Mouse (Mus musculus) retina, postnatal 7 days (tissue): ENCODE results near the gene Dlgap4.

Source experiments
- DNase-seq: peaks from one replicate; pipeline ENCODE4 v3.0.0-alpha.2; 2012; ENCODE audit warnings: low read depth, low spot score

Dlgap4 gene

GRCm38 (mm10) chr2:156613541-156614257, at the start of gene Dlgap4:
TSS of gene Dlgap4 (plus strand) at chr2:156613705.
- peak; percentile 46 for DNase-seq

GRCm38 (mm10) chr2:156566512-156566911, 47.0 kb upstream of the Dlgap4 start:
- no peak for DNase-seq

GRCm38 (mm10) chr2:156568647-156569046, 44.9 kb upstream of the Dlgap4 start:
- DNase-seq, result no peak

GRCm38 (mm10) chr2:156569261-156569660, 44.2 kb upstream of the Dlgap4 start:
- DNase-seq, result no peak

- no peak for DNase-seq
Observed at GRCm38 (mm10) chr2:156571521-156571920, 42.0 kb upstream of the Dlgap4 start.

- DNase-seq, result no peak
Observed at GRCm38 (mm10) chr2:156576850-156577587, 36.5 kb upstream of the Dlgap4 start.

- DNase-seq, result no peak
Observed at GRCm38 (mm10) chr2:156580507-156580906, 33.0 kb upstream of the Dlgap4 start.

- no peak for DNase-seq
Observed at GRCm38 (mm10) chr2:156581244-156581643, 32.3 kb upstream of the Dlgap4 start.

GRCm38 (mm10) chr2:156582887-156583286, 30.6 kb upstream of the Dlgap4 start:
- no peak for DNase-seq

- no peak for DNase-seq
Observed at GRCm38 (mm10) chr2:156584154-156584796, 29.2 kb upstream of the Dlgap4 start.

GRCm38 (mm10) chr2:156584797-156585471, 28.6 kb upstream of the Dlgap4 start:
- no peak for DNase-seq

- no peak for DNase-seq
Observed at GRCm38 (mm10) chr2:156589481-156589880, 24.0 kb upstream of the Dlgap4 start.

- no peak for DNase-seq
Observed at GRCm38 (mm10) chr2:156594987-156595490, 18.5 kb upstream of the Dlgap4 start.

- DNase-seq, result no peak
Observed at GRCm38 (mm10) chr2:156602581-156602980, 10.9 kb upstream of the Dlgap4 start.

GRCm38 (mm10) chr2:156603671-156604070, 9.8 kb upstream of the Dlgap4 start:
- DNase-seq, result no peak

GRCm38 (mm10) chr2:156605144-156605543, 8.4 kb upstream of the Dlgap4 start:
- no peak for DNase-seq

GRCm38 (mm10) chr2:156605971-156606370, 7.5 kb upstream of the Dlgap4 start:
- DNase-seq, result no peak

GRCm38 (mm10) chr2:156613081-156613540, 394 bp upstream of the Dlgap4 start:
- DNase-seq, result peak; percentile 24

- no peak for DNase-seq
Observed at GRCm38 (mm10) chr2:156614258-156614556, 702 bp downstream of the Dlgap4 start.

- no peak for DNase-seq
Observed at GRCm38 (mm10) chr2:156614661-156615654, 1.5 kb downstream of the Dlgap4 start.

GRCm38 (mm10) chr2:156616513-156616912, 3.0 kb downstream of the Dlgap4 start:
- DNase-seq, result no peak
